Mouse (Mus musculus): ENCODE results near the gene Mmp23. TPM values are rescaled to one million over a fixed set of nuclear protein-coding genes. Genes with fewer than 3 reads are reported as not detected.
A peak's percentile ranks its signal among the peaks of the same experiment; 100 is the strongest.

Mmp23 gene
- total RNA-seq, 1 experiment, result 12.1 TPM

DNA sequence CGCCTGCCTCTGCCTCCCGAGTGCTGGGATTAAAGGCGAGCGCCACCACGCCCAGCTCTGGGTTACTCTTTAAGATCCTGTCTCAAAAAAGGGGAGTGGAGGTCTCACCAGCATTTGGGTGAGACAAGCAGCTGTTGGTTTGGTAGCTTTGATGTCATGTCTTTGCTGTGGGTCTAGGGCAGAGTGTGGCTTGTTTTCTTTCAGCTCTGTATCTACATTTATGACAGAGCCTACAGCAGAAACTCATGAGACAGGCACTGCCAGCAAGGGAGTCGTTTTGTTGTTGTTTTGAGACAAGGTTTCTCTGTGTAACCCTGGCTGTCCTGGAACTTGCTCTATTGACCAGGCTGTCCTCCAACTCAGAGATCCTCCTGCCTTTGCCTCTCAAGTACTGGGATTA lies 49.4 kb downstream of the Mmp23 start:
- in situ Hi-C loops (cut with MboI; ENCODE audit: low sequenced_read_pairs in 2 of 2, unreplicated experiment in 2 of 2), result no loop called here
- no peak overlapping the region for H3K27ac ChIP-seq (ENCODE audit: insufficient read depth, low read depth, low read length, poor library complexity, severe bottlenecking)
- no peaks in the 10 kb centered on the region for H3K4me1 ChIP-seq (ENCODE audit: control insufficient read depth in 2 of 2, insufficient read depth in 2 of 2, low read length in 2 of 2, poor library complexity in 1 of 2)
- no peak for DNase-seq (ENCODE audit: low read depth, low spot score)
- no peaks in the 10 kb centered on the region for H3K9me3 ChIP-seq (ENCODE audit: control insufficient read depth, insufficient read depth, low read depth, low read length)
- TF ChIP-seq ZNF384 (IDR thresholded peaks at IDR 0.05; ENCODE audit: low read depth, low read length) (no peak), CHD2 (IDR thresholded peaks at IDR 0.05; ENCODE audit: low read depth, low read length) (no peak), ZC3H11A (IDR thresholded peaks at IDR 0.05; ENCODE audit: borderline replicate concordance, low read depth, low read length) (no peak), MAFK (IDR thresholded peaks at IDR 0.05; ENCODE audit: insufficient read depth, low read depth, low read length) (no peak), HCFC1 (IDR thresholded peaks at IDR 0.05; ENCODE audit: borderline replicate concordance, insufficient read depth, low read length) (no peak)
- H3K9ac ChIP-seq (ENCODE audit: insufficient read depth, low read depth, low read length, poor library complexity, severe bottlenecking), result no peak overlapping the region
- no peak overlapping the region for H3K4me3 ChIP-seq (ENCODE audit: insufficient read depth in 1 of 2, low read depth in 1 of 2, low read length in 2 of 2, poor library complexity in 1 of 2, severe bottlenecking in 1 of 2)
- H3K36me3 ChIP-seq (ENCODE audit: control insufficient read depth, insufficient read depth, low read length, poor library complexity, severe bottlenecking), result peaks cover 9% of the 10 kb centered on the region; the same call in 1 of the 2 replicates

DNA sequence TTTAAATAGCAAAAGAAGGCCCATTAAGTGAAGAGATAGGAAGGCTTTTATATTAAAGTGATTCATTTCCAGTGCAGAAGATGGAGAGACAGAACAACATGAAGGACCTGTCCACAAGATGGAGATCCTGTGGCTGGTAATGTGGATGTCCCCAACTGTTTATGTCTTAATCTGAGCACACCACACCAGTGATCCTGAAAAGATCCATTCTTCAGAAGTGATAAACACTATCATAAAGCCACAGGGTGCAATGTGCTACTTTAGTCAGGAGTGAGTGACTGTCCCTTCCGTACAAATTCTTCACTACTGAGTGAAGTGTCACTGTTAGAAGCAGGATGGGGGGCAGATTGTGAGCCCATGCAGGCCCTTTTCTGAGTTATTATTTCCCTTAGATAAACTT lies 50.4 kb downstream of the Mmp23 start:
- Histone ChIP-seq H3K9me3 (ENCODE audit: control insufficient read depth, insufficient read depth, low read depth, low read length) (no peaks in the 10 kb centered on the region), H3K4me1 (ENCODE audit: control insufficient read depth in 2 of 2, insufficient read depth in 2 of 2, low read length in 2 of 2, poor library complexity in 1 of 2) (peaks cover 0 to 4% of the 10 kb centered on the region in 2 experiments; a peak in 1 of 4 replicates), H3K4me3 (ENCODE audit: insufficient read depth in 1 of 2, low read depth in 1 of 2, low read length in 2 of 2, poor library complexity in 1 of 2, severe bottlenecking in 1 of 2) (peak overlapping the region; percentile 65 to 87; a peak in 2 of 4 replicates), H3K9ac (ENCODE audit: insufficient read depth, low read depth, low read length, poor library complexity, severe bottlenecking) (no peak overlapping the region; the same call in 1 of the 2 replicates), H3K36me3 (ENCODE audit: control insufficient read depth, insufficient read depth, low read length, poor library complexity, severe bottlenecking) (peaks cover 9% of the 10 kb centered on the region; the same call in 1 of the 2 replicates), H3K27ac (ENCODE audit: insufficient read depth, low read depth, low read length, poor library complexity, severe bottlenecking) (no peak overlapping the region)
- in situ Hi-C loops (cut with MboI; ENCODE audit: low sequenced_read_pairs in 2 of 2, unreplicated experiment in 2 of 2), result no loop called here
- TF ChIP-seq HCFC1 (IDR thresholded peaks at IDR 0.05; ENCODE audit: borderline replicate concordance, insufficient read depth, low read length), result no peak
- TF ChIP-seq CHD2 (IDR thresholded peaks at IDR 0.05; ENCODE audit: low read depth, low read length), result no peak
- no peak for TF ChIP-seq ZNF384 (IDR thresholded peaks at IDR 0.05; ENCODE audit: low read depth, low read length)
- TF ChIP-seq ZC3H11A (IDR thresholded peaks at IDR 0.05; ENCODE audit: borderline replicate concordance, low read depth, low read length), result no peak
- no peak for TF ChIP-seq MAFK (IDR thresholded peaks at IDR 0.05; ENCODE audit: insufficient read depth, low read depth, low read length)
- DNase-seq (ENCODE audit: low read depth, low spot score), result no peak

GRCm38 (mm10) chr4:155601997-155602456 lies 51.2 kb downstream of the Mmp23 start:
- TF ChIP-seq ZNF384 (IDR thresholded peaks at IDR 0.05; ENCODE audit: low read depth, low read length), result no peak
- no peak for TF ChIP-seq MAFK (IDR thresholded peaks at IDR 0.05; ENCODE audit: insufficient read depth, low read depth, low read length)
- TF ChIP-seq ZC3H11A (IDR thresholded peaks at IDR 0.05; ENCODE audit: borderline replicate concordance, low read depth, low read length), result no peak
- TF ChIP-seq HCFC1 (IDR thresholded peaks at IDR 0.05; ENCODE audit: borderline replicate concordance, insufficient read depth, low read length), result no peak
- no peak for TF ChIP-seq CHD2 (IDR thresholded peaks at IDR 0.05; ENCODE audit: low read depth, low read length)
- Histone ChIP-seq H3K4me3 (ENCODE audit: insufficient read depth in 1 of 2, low read depth in 1 of 2, low read length in 2 of 2, poor library complexity in 1 of 2, severe bottlenecking in 1 of 2) (peak overlapping the region; percentile 65 to 87), H3K4me1 (ENCODE audit: control insufficient read depth in 2 of 2, insufficient read depth in 2 of 2, low read length in 2 of 2, poor library complexity in 1 of 2) (peaks cover 0 to 4% of the 10 kb centered on the region in 2 experiments; a peak in 1 of 4 replicates), H3K36me3 (ENCODE audit: control insufficient read depth, insufficient read depth, low read length, poor library complexity, severe bottlenecking) (peaks cover 9% of the 10 kb centered on the region; the same call in 1 of the 2 replicates), H3K9ac (ENCODE audit: insufficient read depth, low read depth, low read length, poor library complexity, severe bottlenecking) (peak overlapping the region; percentile 99), H3K9me3 (ENCODE audit: control insufficient read depth, insufficient read depth, low read depth, low read length) (no peaks in the 10 kb centered on the region), H3K27ac (ENCODE audit: insufficient read depth, low read depth, low read length, poor library complexity, severe bottlenecking) (peak overlapping the region; percentile 97)
- in situ Hi-C loops (cut with MboI; ENCODE audit: low sequenced_read_pairs in 2 of 2, unreplicated experiment in 2 of 2), result no loop called here
- DNase-seq (ENCODE audit: low read depth, low spot score), result no peak

DNA sequence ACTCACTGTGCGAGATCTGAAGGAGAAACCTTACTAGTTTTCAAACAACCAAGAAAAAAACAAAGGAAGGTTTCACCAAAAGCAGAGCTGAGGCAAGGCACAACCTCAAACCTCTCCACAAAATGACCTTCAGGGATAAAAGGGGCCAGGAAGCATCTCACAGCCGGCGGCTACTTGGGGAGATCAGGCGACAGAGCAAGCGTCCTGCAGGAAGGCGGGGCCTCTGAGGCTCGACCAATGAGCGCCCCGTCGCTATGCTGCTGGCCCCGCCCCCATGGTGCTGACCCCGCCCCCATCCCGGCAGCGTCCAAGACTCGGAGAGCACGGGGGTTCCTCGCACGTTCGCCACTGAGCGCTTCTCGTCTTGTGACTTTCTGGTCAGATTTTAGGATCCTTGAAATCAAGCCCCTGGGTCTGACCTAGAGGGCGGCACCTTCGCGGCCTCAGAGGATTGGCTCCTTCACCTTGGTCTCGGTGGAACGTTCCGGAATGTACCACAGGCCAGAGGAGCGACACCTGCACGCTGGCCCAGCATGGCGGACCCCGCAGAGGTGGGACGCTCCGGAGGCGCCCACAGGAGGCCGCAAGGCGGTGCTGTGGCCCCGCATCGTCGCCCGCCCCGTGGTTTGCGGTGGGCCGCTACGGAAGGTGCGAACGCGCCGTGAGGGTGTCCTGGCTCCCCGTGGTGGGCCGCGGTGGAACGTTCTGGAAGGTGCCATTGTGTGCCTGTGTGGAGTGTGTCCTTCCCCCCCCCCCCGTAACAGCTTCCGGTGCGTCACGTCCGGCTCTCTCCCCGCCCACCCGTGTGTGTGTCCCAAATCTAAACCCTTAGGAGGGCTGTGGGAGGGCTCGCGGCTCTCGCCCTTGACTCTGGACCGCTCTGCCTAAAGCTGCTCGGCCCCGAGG lies 51.8 kb downstream of the Mmp23 start, which contains the start of gene Slc35e2:
Gene Slc35e2, plus strand, starts transcription at position 326 of the 906 bp plus-strand sequence.
- in situ Hi-C loops (cut with MboI; ENCODE audit: low sequenced_read_pairs in 2 of 2, unreplicated experiment in 2 of 2), result no loop called here
- DNase-seq (ENCODE audit: low read depth, low spot score), result peak; percentile 91
- TF ChIP-seq ZNF384 (IDR thresholded peaks at IDR 0.05; ENCODE audit: low read depth, low read length) (no peak), ZC3H11A (IDR thresholded peaks at IDR 0.05; ENCODE audit: borderline replicate concordance, low read depth, low read length) (no peak), HCFC1 (IDR thresholded peaks at IDR 0.05; ENCODE audit: borderline replicate concordance, insufficient read depth, low read length) (no peak; the same call in 1 of the 2 replicates), MAFK (IDR thresholded peaks at IDR 0.05; ENCODE audit: insufficient read depth, low read depth, low read length) (no peak), CHD2 (IDR thresholded peaks at IDR 0.05; ENCODE audit: low read depth, low read length) (no peak)
- Histone ChIP-seq H3K27ac (ENCODE audit: insufficient read depth, low read depth, low read length, poor library complexity, severe bottlenecking) (peak within 1 kb of the TSS; percentile 97), H3K36me3 (ENCODE audit: control insufficient read depth, insufficient read depth, low read length, poor library complexity, severe bottlenecking) (peaks cover 9% of the 10 kb centered on the region; the same call in 1 of the 2 replicates), H3K9me3 (ENCODE audit: control insufficient read depth, insufficient read depth, low read depth, low read length) (no peaks in the 10 kb centered on the region), H3K4me3 (ENCODE audit: insufficient read depth in 1 of 2, low read depth in 1 of 2, low read length in 2 of 2, poor library complexity in 1 of 2, severe bottlenecking in 1 of 2) (peak within 1 kb of the TSS; percentile 65 to 87), H3K9ac (ENCODE audit: insufficient read depth, low read depth, low read length, poor library complexity, severe bottlenecking) (peak within 1 kb of the TSS; percentile 99), H3K4me1 (ENCODE audit: control insufficient read depth in 2 of 2, insufficient read depth in 2 of 2, low read length in 2 of 2, poor library complexity in 1 of 2) (peaks cover 0 to 4% of the 10 kb centered on the region in 2 experiments; a peak in 1 of 4 replicates)

Other genes with a start within 250 kb of the Mmp23 start
- 4.8 and 5.0 TPM in 2 replicates for gene Cfap74, start 244.2 kb downstream of the Mmp23 start, total RNA-seq (2012; rRNA removed)
- gene Tmem52, start 184.3 kb downstream of the Mmp23 start, total RNA-seq (2012; rRNA removed), result 0.58 and 0.67 TPM in 2 replicates
- 134 and 156 TPM in 2 replicates for gene Gnb1, start 162.0 kb downstream of the Mmp23 start, total RNA-seq (2012; rRNA removed)
- gene Nadk, start 91.0 kb downstream of the Mmp23 start, total RNA-seq (2012; rRNA removed), result 73.5 and 88.5 TPM in 2 replicates
- 25.5 and 33.5 TPM in 2 replicates for gene Slc35e2, start 52.0 kb downstream of the Mmp23 start, total RNA-seq (2012; rRNA removed)
- 45.7 and 50.1 TPM in 2 replicates for gene Cdk11b, start 28.5 kb downstream of the Mmp23 start, total RNA-seq (2012; rRNA removed)
- not detected in 2 replicates for gene Gm10563, start 8.0 kb downstream of the Mmp23 start, total RNA-seq (2012; rRNA removed)
- 55.3 and 100 TPM in 2 replicates for gene Mib2, start 15.8 kb upstream of the Mmp23 start, total RNA-seq (2012; rRNA removed)
- 10.0 and 22.1 TPM in 2 replicates for gene Fndc10, start 41.0 kb upstream of the Mmp23 start, total RNA-seq (2012; rRNA removed)
- gene Ssu72, start 51.4 kb upstream of the Mmp23 start, total RNA-seq (2012; rRNA removed), result 125 and 129 TPM in 2 replicates
- 0.22 and 0.58 TPM in 2 replicates for gene Tmem240, start 81.4 kb upstream of the Mmp23 start, total RNA-seq (2012; rRNA removed)
- 169 and 267 TPM in 2 replicates for gene Atad3a, start 107.7 kb upstream of the Mmp23 start, total RNA-seq (2012; rRNA removed)
- 4.6 and 10.6 TPM in 2 replicates for gene Vwa1, start 121.3 kb upstream of the Mmp23 start, total RNA-seq (2012; rRNA removed)
- gene Tmem88b, start 132.5 kb upstream of the Mmp23 start, total RNA-seq (2012; rRNA removed), result 0.09 and 0.11 TPM in 2 replicates
- 0.49 and 0.74 TPM in 2 replicates for gene Ankrd65, start 137.1 kb upstream of the Mmp23 start, total RNA-seq (2012; rRNA removed)
- gene Mrpl20, start 149.5 kb upstream of the Mmp23 start, total RNA-seq (2012; rRNA removed), result 114 and 157 TPM in 2 replicates
- gene Ccnl2, start 159.1 kb upstream of the Mmp23 start, total RNA-seq (2012; rRNA removed), result 103 and 171 TPM in 2 replicates
- gene Aurkaip1, start 177.9 kb upstream of the Mmp23 start, total RNA-seq (2012; rRNA removed), result 156 and 162 TPM in 2 replicates
- 14.2 and 14.4 TPM in 2 replicates for gene Mxra8, start 186.3 kb upstream of the Mmp23 start, total RNA-seq (2012; rRNA removed)
- 49.8 and 88.0 TPM in 2 replicates for gene Dvl1, start 194.0 kb upstream of the Mmp23 start, total RNA-seq (2012; rRNA removed)
- 0.40 and 0.58 TPM in 2 replicates for gene Tas1r3, start 210.0 kb upstream of the Mmp23 start, total RNA-seq (2012; rRNA removed)
- gene Cptp, start 216.1 kb upstream of the Mmp23 start, total RNA-seq (2012; rRNA removed), result 9.7 and 10.1 TPM in 2 replicates
- gene Ints11, start 216.2 kb upstream of the Mmp23 start, total RNA-seq (2012; rRNA removed), result 106 and 119 TPM in 2 replicates
- 62.2 and 104 TPM in 2 replicates for gene Pusl1, start 238.4 kb upstream of the Mmp23 start, total RNA-seq (2012; rRNA removed)
- gene Acap3, start 238.4 kb upstream of the Mmp23 start, total RNA-seq (2012; rRNA removed), result 17.1 and 32.0 TPM in 2 replicates